Mouse (Mus musculus) myocyte (in vitro differentiated cells): ENCODE results near the gene Gm49403.

Experiments
- E2F4 ChIP-seq: IDR thresholded peaks from one replicate; pipeline ENCODE4 v1.6.1; 2011; ENCODE audit warnings: mild to moderate bottlenecking, control low read depth, moderate library complexity; ENCODE audit not compliant: insufficient read depth
- POLR2A ChIP-seq: IDR thresholded peaks from one replicate; pipeline ENCODE4 v1.6.1; 2011; ENCODE audit warnings: low read depth, mild to moderate bottlenecking, control low read depth, moderate library complexity; ENCODE audit not compliant: insufficient read length
- REST ChIP-seq: IDR thresholded peaks from one replicate; pipeline ENCODE4 v1.6.1; 2011; ENCODE audit warnings: mild to moderate bottlenecking, control low read depth, moderate library complexity; ENCODE audit not compliant: insufficient read depth, insufficient read length
- USF1 ChIP-seq: IDR thresholded peaks from one replicate; pipeline ENCODE4 v1.6.1; 2011; ENCODE audit warnings: low read depth, mild to moderate bottlenecking, control low read depth, moderate library complexity

- TF ChIP-seq E2F4 (no peak), POLR2A (no peak), USF1 (no peak), REST (no peak)
These were observed 35.4 kb upstream of the Gm49403 start for GRCm38 (mm10) chr19:8848356-8848755.
